Mouse (Mus musculus): Measurements from ENCODE around the gene Cnot2. TPM values are rescaled to one million over a fixed set of nuclear protein-coding genes. Genes with fewer than 3 reads are reported as not detected.

Cnot2 gene
- polyA plus RNA-seq, 1 experiment from 2014 or later = 124 TPM

DNA sequence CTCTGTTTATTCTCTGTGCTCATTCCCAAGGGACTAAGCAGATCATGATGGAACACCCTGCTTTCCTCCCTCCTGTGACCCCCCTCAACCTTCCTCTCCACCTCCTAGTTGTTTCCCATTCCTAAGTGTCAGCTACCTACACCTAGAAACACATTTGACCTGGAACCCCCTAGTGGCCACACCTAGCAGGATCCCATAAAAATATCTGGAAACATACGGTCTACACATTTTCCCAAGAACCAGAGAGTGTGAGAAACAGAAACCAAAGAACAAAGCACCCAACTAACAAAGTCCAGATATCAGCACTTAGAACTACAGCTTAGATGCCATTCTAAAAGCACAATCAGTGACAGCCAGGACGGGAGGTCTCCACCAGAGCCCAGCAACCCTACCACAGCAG, 26.9 kb downstream of the Cnot2 start:
- H3K9ac ChIP-seq = no peak overlapping the region
- no peak for ATAC-seq (ENCODE audit: low FRiP score)
- H3K4me2 ChIP-seq = no peak overlapping the region
- no peak overlapping the region for H3K27ac ChIP-seq
- H3K27me3 ChIP-seq = no peaks in the 10 kb centered on the region
- H3K4me3 ChIP-seq (replicated peaks) = no peak overlapping the region
- H3K4me1 ChIP-seq = no peaks in the 10 kb centered on the region
- H3K36me3 ChIP-seq (replicated peaks) = peaks cover 13% of the 10 kb centered on the region; the same call in 1 of the 2 replicates
- peaks cover 14% of the 10 kb centered on the region for H3K9me3 ChIP-seq
- 72% methylated on average over 2 of the region's 2 CpGs for WGBS

- Histone ChIP-seq H3K36me3 (replicated peaks) (no peaks in the 10 kb centered on the region), H3K4me1 (no peaks in the 10 kb centered on the region), H3K9ac (no peak overlapping the region), H3K4me2 (no peak overlapping the region), H3K4me3 (replicated peaks) (no peak overlapping the region), H3K27me3 (no peaks in the 10 kb centered on the region), H3K27ac (no peak overlapping the region), H3K9me3 (no peaks in the 10 kb centered on the region)
- 18% methylated on average over 4 of the region's 4 CpGs for WGBS
- ATAC-seq (ENCODE audit: low FRiP score) = no peak
Observed at GRCm38 (mm10) chr10:116547958-116548357, 33.4 kb downstream of the Cnot2 start.

- Histone ChIP-seq H3K4me1 (no peaks in the 10 kb centered on the region), H3K9ac (no peak overlapping the region), H3K36me3 (replicated peaks) (no peaks in the 10 kb centered on the region), H3K27ac (no peak overlapping the region), H3K4me3 (replicated peaks) (no peak overlapping the region), H3K4me2 (no peak overlapping the region), H3K9me3 (no peaks in the 10 kb centered on the region), H3K27me3 (no peaks in the 10 kb centered on the region)
- WGBS = 87% methylated on average over 3 of the region's 3 CpGs
- no peak for ATAC-seq (ENCODE audit: low FRiP score)
Observed at GRCm38 (mm10) chr10:116546177-116546576, 35.1 kb downstream of the Cnot2 start.

- Histone ChIP-seq H3K27ac (no peak overlapping the region), H3K27me3 (no peaks in the 10 kb centered on the region), H3K4me3 (replicated peaks) (no peak overlapping the region), H3K9me3 (no peaks in the 10 kb centered on the region), H3K9ac (no peak overlapping the region), H3K4me1 (peaks cover 4% of the 10 kb centered on the region; the same call in 1 of the 2 replicates), H3K36me3 (replicated peaks) (no peaks in the 10 kb centered on the region), H3K4me2 (no peak overlapping the region)
- WGBS = 98% methylated on average over 1 of the region's 1 CpGs
- no peak for ATAC-seq (ENCODE audit: low FRiP score)
Observed at GRCm38 (mm10) chr10:116543061-116543460, 38.2 kb downstream of the Cnot2 start.

DNA sequence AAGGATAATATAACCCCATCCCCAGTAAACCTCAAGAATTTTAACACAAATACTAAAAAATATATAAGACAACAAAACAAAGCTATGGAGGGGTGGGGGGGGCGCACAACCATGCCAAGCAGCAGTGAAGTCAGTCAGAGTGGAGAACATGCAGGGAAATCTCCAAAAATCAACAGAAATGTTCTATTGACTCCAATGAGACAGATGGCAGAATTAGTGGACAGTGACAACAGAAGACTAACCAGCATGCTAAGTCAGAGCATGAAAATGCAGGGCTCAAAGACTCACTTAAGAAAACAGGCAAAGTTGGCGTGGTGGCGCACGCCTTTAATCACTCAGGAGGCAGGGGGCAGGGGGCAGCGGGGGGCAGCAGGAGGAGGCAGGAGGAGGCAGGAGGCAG, 40.6 kb downstream of the Cnot2 start:
- WGBS = 86% methylated on average over 5 of the region's 5 CpGs
- Histone ChIP-seq H3K4me2 (no peak overlapping the region), H3K9me3 (no peaks in the 10 kb centered on the region), H3K36me3 (replicated peaks) (no peaks in the 10 kb centered on the region), H3K4me3 (replicated peaks) (no peak overlapping the region), H3K27me3 (no peaks in the 10 kb centered on the region), H3K9ac (no peak overlapping the region), H3K27ac (no peak overlapping the region), H3K4me1 (peaks cover 5% of the 10 kb centered on the region; the same call in 1 of the 2 replicates)
- ATAC-seq (ENCODE audit: low FRiP score) = no peak

GRCm38 (mm10) chr10:116537495-116537894, 43.8 kb downstream of the Cnot2 start:
- Histone ChIP-seq H3K36me3 (replicated peaks) (no peaks in the 10 kb centered on the region), H3K4me1 (peaks cover 20% of the 10 kb centered on the region), H3K9me3 (no peaks in the 10 kb centered on the region), H3K4me3 (replicated peaks) (no peak overlapping the region), H3K9ac (no peak overlapping the region), H3K4me2 (no peak overlapping the region), H3K27ac (no peak overlapping the region), H3K27me3 (no peaks in the 10 kb centered on the region)
- 94% methylated on average over 3 of the region's 3 CpGs for WGBS
- no peak for ATAC-seq (ENCODE audit: low FRiP score)

- Histone ChIP-seq H3K9me3 (no peaks in the 10 kb centered on the region), H3K9ac (no peak overlapping the region), H3K36me3 (replicated peaks) (no peaks in the 10 kb centered on the region), H3K4me1 (peaks cover 16% of the 10 kb centered on the region), H3K4me2 (no peak overlapping the region), H3K4me3 (replicated peaks) (no peak overlapping the region), H3K27me3 (no peaks in the 10 kb centered on the region), H3K27ac (peak overlapping the region; percentile 60; the same call in 1 of the 2 replicates)
- WGBS = 3% methylated on average over 3 of the region's 3 CpGs
- ATAC-seq (ENCODE audit: low FRiP score) = peak; percentile 46; the same call in 1 of the 2 replicates
Observed at GRCm38 (mm10) chr10:116534278-116534677, 47.0 kb downstream of the Cnot2 start.

DNA sequence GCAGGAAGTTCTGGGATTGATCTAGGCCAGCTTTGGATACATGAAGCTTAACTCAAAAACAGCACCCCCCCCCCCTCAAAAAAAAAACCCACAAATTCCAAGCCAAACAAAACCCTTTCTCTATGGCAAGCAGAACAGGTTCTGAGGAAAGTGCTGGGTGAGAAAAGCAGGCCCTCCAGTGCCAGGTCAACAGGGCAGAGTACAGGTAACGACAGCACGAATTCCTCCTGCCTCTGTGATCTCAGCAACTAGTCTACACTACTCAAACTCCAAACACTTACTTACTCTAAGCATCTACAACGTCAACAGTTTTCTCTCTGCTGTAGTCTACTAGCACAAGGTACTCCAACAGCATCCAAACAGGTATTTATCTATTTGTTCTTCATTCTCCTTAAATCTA, 48.8 kb downstream of the Cnot2 start:
- H3K4me1 ChIP-seq = peaks cover 16% of the 10 kb centered on the region
- no peak overlapping the region for H3K4me2 ChIP-seq
- no peak overlapping the region for H3K9ac ChIP-seq
- WGBS = 82% methylated on average over 3 of the region's 3 CpGs
- H3K9me3 ChIP-seq = no peaks in the 10 kb centered on the region
- ATAC-seq (ENCODE audit: low FRiP score) = no peak
- H3K27ac ChIP-seq = no peak overlapping the region
- no peaks in the 10 kb centered on the region for H3K36me3 ChIP-seq (replicated peaks)
- no peaks in the 10 kb centered on the region for H3K27me3 ChIP-seq
- H3K4me3 ChIP-seq (replicated peaks) = no peak overlapping the region

- no peaks in the 10 kb centered on the region for H3K36me3 ChIP-seq (replicated peaks)
- no peak overlapping the region for H3K9ac ChIP-seq
- H3K4me3 ChIP-seq (replicated peaks) = no peak overlapping the region
- H3K9me3 ChIP-seq = no peaks in the 10 kb centered on the region
- no peaks in the 10 kb centered on the region for H3K27me3 ChIP-seq
- no peak overlapping the region for H3K27ac ChIP-seq
- 82% methylated on average over 3 of the region's 3 CpGs for WGBS
- no peak overlapping the region for H3K4me2 ChIP-seq
- no peak for ATAC-seq (ENCODE audit: low FRiP score)
- peaks cover 16% of the 10 kb centered on the region for H3K4me1 ChIP-seq
Observed at GRCm38 (mm10) chr10:116531063-116531462, 50.2 kb downstream of the Cnot2 start.

DNA sequence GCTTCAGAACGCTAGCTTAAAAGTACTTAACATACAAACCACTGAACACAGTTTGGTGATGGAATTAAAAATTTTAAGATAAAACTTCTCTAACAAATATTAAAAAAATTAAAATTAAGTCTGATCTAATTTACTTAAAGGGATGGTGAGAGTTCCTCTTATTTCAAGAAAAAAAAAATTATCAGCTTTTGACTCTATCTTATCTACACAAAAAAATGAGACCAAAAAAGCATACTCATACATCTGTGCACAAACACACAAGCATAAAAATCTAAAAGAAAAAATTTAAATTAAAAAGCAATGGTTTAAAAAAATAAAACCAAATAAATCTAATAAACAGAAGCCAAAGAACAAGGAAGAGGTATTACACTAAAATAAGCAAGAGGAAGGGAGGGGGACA, 61.7 kb downstream of the Cnot2 start:
- Histone ChIP-seq H3K27ac (no peak overlapping the region), H3K9ac (no peak overlapping the region), H3K27me3 (no peaks in the 10 kb centered on the region), H3K36me3 (replicated peaks) (no peaks in the 10 kb centered on the region), H3K4me1 (no peaks in the 10 kb centered on the region), H3K4me3 (replicated peaks) (no peak overlapping the region), H3K4me2 (no peak overlapping the region), H3K9me3 (no peaks in the 10 kb centered on the region)
- 91% methylated on average over 1 of the region's 1 CpGs for WGBS
- no peak for ATAC-seq (ENCODE audit: low FRiP score)

- Histone ChIP-seq H3K36me3 (replicated peaks) (no peaks in the 10 kb centered on the region), H3K27me3 (no peaks in the 10 kb centered on the region), H3K9ac (no peak overlapping the region), H3K27ac (no peak overlapping the region), H3K9me3 (no peaks in the 10 kb centered on the region), H3K4me2 (no peak overlapping the region), H3K4me3 (replicated peaks) (no peak overlapping the region), H3K4me1 (peaks cover 13% of the 10 kb centered on the region)
- 93% methylated on average over 6 of the region's 6 CpGs for WGBS
- ATAC-seq (ENCODE audit: low FRiP score) = no peak
Observed at GRCm38 (mm10) chr10:116515590-116515989, 65.7 kb downstream of the Cnot2 start.

- Histone ChIP-seq H3K9me3 (no peaks in the 10 kb centered on the region), H3K4me2 (no peak overlapping the region), H3K4me1 (peaks cover 13% of the 10 kb centered on the region), H3K27me3 (no peaks in the 10 kb centered on the region), H3K4me3 (replicated peaks) (no peak overlapping the region), H3K9ac (no peak overlapping the region), H3K36me3 (replicated peaks) (no peaks in the 10 kb centered on the region), H3K27ac (no peak overlapping the region)
- 97% methylated on average over 4 of the region's 4 CpGs for WGBS
- no peak for ATAC-seq (ENCODE audit: low FRiP score)
Observed at GRCm38 (mm10) chr10:116515158-116515557, 66.2 kb downstream of the Cnot2 start.

DNA sequence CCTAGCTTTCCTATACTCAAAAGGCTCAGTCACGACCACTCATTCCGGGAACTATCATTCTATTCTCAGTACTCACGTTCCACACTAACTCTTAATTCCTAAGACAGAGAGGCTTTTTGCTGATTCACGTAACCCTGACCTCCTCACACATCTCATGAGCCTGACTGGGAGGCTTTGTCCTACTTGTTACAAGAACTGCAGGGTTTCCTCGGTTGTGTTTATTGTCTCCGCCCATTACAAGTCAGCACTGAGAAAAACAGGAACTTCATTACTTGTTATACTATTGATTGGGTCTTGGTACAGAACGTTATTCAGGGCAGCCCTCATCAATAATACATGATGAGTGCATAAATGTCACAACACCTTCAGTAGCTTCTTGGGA, 68.1 kb downstream of the Cnot2 start:
- Histone ChIP-seq H3K4me1 (peaks cover 13% of the 10 kb centered on the region), H3K27me3 (no peaks in the 10 kb centered on the region), H3K27ac (no peak overlapping the region), H3K36me3 (replicated peaks) (no peaks in the 10 kb centered on the region), H3K9ac (no peak overlapping the region), H3K4me2 (no peak overlapping the region), H3K4me3 (replicated peaks) (no peak overlapping the region), H3K9me3 (no peaks in the 10 kb centered on the region)
- 45% methylated on average over 7 of the region's 7 CpGs for WGBS
- no peak for ATAC-seq (ENCODE audit: low FRiP score)

All from forebrain, embryonic 12.5 days (tissue).